Mouse (Mus musculus) liver, embryonic 14.5 days (tissue): Measurements from ENCODE around the gene Mid1.

Experiments
- CTCF ChIP-seq: IDR thresholded peaks from 2 replicates; pipeline ENCODE4 v1.5.1; 2016; ENCODE audit warnings: antibody characterized with exemption, low read depth, control low read depth
- EP300 ChIP-seq: IDR thresholded peaks from 2 replicates; pipeline ENCODE4 v1.6.1; 2016; ENCODE audit warnings: antibody characterized with exemption, low read depth

- TF ChIP-seq CTCF (no peak), EP300 (no peak)
Observed at GRCm38 (mm10) chrX:169899227-169899950, 214.4 kb downstream of the Mid1 start.
